Mouse (Mus musculus): Measurements from ENCODE around the gene Rom1. TPM values are rescaled to one million over a fixed set of nuclear protein-coding genes. Genes with fewer than 3 reads are reported as not detected.
"Not testable (repeated sequence)": the region's sequence is repeated elsewhere in the genome, so short reads cannot be mapped to it uniquely, and the experiment has no call there.

The Rom1 gene
- total RNA-seq, 1 experiment from 2014 or later: 3.2 TPM

- no peak for ATAC-seq (replicated peaks; ENCODE audit: low read depth, poor library complexity, severe bottlenecking)
Measured at GRCm38 (mm10) chr19:8899079-8899478, 30.1 kb downstream of the Rom1 start.

- no peak for ATAC-seq (replicated peaks; ENCODE audit: low read depth, poor library complexity, severe bottlenecking)
Measured at GRCm38 (mm10) chr19:8898576-8898975, 30.6 kb downstream of the Rom1 start.

GRCm38 (mm10) chr19:8897865-8898495 is 31.2 kb downstream of the Rom1 start, which contains the start of gene Ganab:
Gene Ganab (plus strand): TSS chr19:8898071.
- peak; percentile 98 for ATAC-seq (replicated peaks; ENCODE audit: low read depth, poor library complexity, severe bottlenecking)

- ATAC-seq (replicated peaks; ENCODE audit: low read depth, poor library complexity, severe bottlenecking): peak; percentile 3; the same call in 1 of the 2 replicates
Measured at GRCm38 (mm10) chr19:8897211-8897864, 31.8 kb downstream of the Rom1 start.

GRCm38 (mm10) chr19:8896231-8896630 is 32.9 kb downstream of the Rom1 start:
- not testable (repeated sequence) for ATAC-seq (replicated peaks; ENCODE audit: low read depth, poor library complexity, severe bottlenecking)

GRCm38 (mm10) chr19:8895397-8895960 is 33.7 kb downstream of the Rom1 start:
- ATAC-seq (replicated peaks; ENCODE audit: low read depth, poor library complexity, severe bottlenecking): no peak

- peak; percentile 53 for ATAC-seq (replicated peaks; ENCODE audit: low read depth, poor library complexity, severe bottlenecking)
Measured at GRCm38 (mm10) chr19:8892829-8893766, 36.1 kb downstream of the Rom1 start, which contains the start of gene Ints5. Gene Ints5 (plus strand): TSS chr19:8893005.

GRCm38 (mm10) chr19:8888511-8889385 is 40.4 kb downstream of the Rom1 start, which contains the start of the genes 1810009A15Rik and Gm49416:
Gene 1810009A15Rik (plus strand): TSS chr19:8888853.
Gene Gm49416 (plus strand): TSS chr19:8888926.
- ATAC-seq (replicated peaks; ENCODE audit: low read depth, poor library complexity, severe bottlenecking): peak; percentile 89

- no peak for ATAC-seq (replicated peaks; ENCODE audit: low read depth, poor library complexity, severe bottlenecking)
Measured at GRCm38 (mm10) chr19:8887585-8888463, 41.3 kb downstream of the Rom1 start.

GRCm38 (mm10) chr19:8886916-8887584 is 42.1 kb downstream of the Rom1 start:
- no peak for ATAC-seq (replicated peaks; ENCODE audit: low read depth, poor library complexity, severe bottlenecking)

- ATAC-seq (replicated peaks; ENCODE audit: low read depth, poor library complexity, severe bottlenecking): no peak
Measured at GRCm38 (mm10) chr19:8883616-8884015, 45.5 kb downstream of the Rom1 start, which contains the start of the genes Lbhd1 and Gm49403. Gene Lbhd1 (plus strand): TSS chr19:8883732. Gene Gm49403 (plus strand): TSS chr19:8883930.

GRCm38 (mm10) chr19:8881034-8881392 is 48.1 kb downstream of the Rom1 start:
- ATAC-seq (replicated peaks; ENCODE audit: low read depth, poor library complexity, severe bottlenecking): peak; percentile 23

- ATAC-seq (replicated peaks; ENCODE audit: low read depth, poor library complexity, severe bottlenecking): peak; percentile 99
Measured at GRCm38 (mm10) chr19:8880311-8881033, 48.7 kb downstream of the Rom1 start, which contains the start of gene Uqcc3. Gene Uqcc3 (minus strand): TSS chr19:8880923.
